Mouse (Mus musculus) left cerebral cortex, adult 9 months (tissue): ENCODE results near the gene Prrt2.
A peak's percentile ranks its signal among the peaks of the same experiment; 100 is the strongest.

Experiments
- DNase-seq, 2 experiments: peaks; one replicate each; pipeline ENCODE4 v3.0.0; 2022; ENCODE audit warnings: low spot score in 2 of 2

Prrt2 gene

DNA sequence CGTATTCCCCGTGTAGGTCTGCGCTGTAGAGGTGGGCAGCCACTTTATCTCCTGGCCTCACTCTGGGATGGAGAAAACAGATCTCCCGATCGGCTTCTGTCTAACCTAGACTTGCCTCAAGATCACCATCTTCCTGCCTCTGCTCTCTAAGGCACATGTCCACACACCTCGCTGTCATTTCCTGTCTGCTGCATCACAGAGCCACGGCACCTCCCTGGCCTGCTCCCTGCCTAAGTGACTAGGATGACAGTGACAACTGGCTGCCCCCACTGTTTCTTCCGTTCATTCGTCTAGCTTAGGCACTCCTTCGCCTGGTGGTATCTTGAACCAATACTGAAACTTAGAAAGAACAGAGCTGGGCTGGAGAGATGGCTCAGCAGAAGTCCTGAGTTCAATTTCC, 21.4 kb downstream of the Prrt2 start:
- DNase-seq, result no peak

DNA sequence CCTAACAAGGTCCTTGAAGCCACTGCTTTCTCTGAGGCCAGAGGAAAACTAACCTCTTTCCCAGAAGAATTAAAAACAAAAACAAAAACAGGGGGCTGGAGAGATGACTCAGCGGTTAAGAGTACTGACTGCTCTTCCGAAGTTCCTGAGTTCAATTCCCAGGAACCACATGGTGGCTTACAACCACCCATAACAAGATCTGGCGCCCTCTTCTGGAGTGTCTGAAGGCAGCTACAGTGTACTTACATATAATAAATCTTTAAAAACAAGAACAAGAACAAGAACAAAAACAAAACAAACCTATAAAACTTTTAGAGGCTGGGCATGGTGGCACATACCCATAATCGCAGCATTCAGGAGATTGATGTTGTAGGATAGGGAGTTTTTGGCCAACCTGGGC, 24.6 kb downstream of the Prrt2 start:
- no peak for DNase-seq

- no peak for DNase-seq
Measured at GRCm38 (mm10) chr7:126988816-126989215, 32.2 kb downstream of the Prrt2 start.

DNA sequence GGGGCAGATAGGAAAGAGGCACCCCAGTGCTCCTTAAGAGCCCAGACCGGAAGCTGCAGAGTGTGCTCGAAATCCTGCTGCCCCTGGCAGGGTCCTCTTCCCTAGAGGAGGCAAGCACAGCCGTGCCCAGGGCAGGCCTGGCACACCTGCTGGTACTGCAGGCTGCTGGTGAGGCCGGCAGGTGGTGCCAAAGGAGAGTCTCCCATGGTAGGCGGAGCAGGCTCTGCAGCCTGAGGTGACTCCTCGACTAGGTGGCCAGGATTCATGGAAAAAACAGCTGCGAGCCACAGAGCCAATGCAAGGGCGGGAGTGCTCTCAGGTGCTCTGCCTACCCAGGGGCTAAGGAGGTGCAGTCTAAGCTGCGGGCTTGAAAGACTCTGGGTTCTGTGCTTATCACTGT, 34.7 kb downstream of the Prrt2 start:
- DNase-seq, result peak in 1 of 2 experiments; percentile 54

DNA sequence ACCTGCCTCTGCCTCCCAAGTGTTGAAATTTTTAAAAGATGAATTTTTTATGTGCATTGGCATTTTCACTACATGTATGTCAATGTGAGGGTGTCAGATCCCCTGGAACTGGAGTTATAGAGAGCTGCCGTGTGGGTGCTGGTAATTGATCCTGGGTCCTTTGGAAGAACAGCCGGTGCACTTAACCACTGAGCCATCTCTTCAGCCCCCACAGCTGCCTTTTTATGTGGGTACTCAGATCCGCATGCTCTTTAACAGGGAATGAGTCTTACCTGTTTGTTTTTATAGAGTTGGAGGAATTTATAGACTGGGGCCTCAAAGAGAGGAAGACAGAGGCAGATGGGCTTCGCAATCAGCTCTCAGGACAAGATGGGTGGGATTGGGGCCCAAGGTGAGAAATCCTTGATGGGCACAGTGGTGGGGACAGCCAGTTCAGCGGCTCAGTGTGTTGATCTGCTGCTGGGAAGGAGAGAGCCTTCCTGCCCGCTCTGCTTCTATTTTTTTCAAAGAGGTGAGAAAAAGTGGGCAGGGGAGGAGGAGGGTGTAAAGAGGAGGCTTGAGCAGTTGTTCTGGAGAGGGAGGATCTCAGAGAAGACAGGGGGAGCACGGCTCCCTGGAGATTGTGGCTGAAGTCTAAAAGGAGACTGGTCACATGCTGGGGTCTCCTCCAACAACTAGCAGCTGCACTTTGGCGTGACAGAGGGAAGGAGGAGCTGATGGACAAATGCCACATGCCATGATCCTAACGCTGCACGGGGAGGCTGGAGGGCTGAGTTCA, 36.2 kb downstream of the Prrt2 start:
- peak; percentile 55 to 58 for DNase-seq

DNA sequence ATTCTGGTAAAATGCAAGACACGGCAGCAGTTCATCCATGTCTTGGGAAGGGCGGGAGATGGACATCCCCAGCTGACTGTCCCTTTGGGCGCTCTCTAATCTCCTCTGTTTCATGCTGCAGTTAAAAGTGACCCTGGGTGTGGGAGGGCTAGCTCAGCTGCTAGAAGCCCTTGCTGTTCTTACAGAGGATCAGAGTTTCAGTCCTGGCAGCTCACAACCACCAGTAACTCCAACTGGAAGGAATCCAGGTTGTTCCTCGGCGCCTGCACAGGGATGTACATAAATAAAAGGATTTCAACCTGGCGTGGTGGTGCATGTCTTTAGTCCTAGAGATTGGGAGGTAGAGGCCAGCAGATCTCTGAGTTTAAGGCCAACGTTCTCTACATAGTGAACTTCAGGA, 37.9 kb downstream of the Prrt2 start:
- no peak for DNase-seq

- DNase-seq, result no peak
Measured at GRCm38 (mm10) chr7:126982054-126982453, 39.0 kb downstream of the Prrt2 start.

GRCm38 (mm10) chr7:126981601-126982000, 39.4 kb downstream of the Prrt2 start:
- no peak for DNase-seq

DNA sequence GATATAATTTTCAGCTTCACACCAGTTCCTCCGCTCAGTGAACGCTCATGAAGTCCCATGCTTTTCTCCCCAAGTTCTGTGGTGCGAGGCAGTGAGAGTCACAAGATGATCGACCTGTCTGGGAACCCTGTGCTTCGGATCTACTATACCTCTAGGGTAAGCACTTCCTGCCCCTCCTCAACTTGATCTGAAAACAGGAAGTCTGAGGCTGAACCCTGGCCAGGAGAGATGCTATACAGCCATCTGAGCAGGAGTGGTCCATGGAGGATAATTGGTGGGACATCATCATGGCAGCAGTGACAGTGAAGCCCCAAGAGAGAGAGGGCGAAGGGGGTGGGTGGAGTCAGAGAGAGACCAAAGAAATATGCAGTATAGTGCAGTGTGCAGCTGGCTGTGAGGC, 42.2 kb downstream of the Prrt2 start:
- no peak for DNase-seq

- DNase-seq, result no peak
Measured at GRCm38 (mm10) chr7:126976878-126977459, 44.0 kb downstream of the Prrt2 start.

DNA sequence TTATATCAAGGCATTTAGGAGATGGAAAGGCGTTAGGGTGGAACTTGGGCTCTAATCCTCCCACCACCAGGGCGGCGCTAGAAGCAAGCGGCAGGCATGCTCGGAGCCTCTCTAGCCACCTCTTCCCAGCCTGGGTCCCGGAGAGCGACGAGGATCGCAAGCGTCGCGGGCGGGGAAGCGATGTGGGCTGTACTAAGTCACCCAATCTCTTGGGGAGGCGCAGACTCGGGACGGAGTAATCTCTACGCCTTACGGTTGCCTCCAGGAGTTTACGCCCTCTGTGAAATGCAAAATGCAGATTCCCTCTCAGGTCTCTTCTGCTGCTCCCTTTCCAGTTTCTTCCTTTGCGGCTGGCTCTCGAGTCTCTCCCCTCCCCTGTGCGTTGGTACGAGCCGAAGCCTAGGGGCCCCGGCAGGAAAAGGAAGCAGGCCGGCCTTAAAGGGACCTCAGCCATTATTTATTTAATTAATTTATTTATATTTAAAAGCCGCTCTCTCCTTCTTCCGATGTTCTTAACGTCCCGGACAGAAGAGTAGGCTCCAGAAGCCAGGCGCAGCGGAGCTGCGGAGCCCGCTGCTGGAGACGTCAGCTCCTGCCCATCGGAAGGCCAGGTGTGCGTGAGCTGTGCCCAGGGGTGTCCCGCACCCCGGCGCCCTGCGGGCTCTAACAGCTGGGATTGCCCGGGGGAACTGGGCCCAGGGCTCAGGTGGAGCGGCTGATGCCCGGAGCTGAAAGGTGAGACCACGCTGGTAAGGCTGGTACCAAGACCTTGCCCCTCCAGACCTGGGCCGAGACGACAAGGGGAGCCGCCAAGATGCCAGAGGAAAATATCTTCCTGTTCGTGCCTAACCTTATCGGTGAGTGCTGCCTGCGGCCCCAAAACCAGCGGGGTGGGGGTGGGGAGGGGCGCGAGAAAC, 44.8 kb downstream of the Prrt2 start, which contains the start of gene Cdiptos:
Cdiptos (minus strand) TSS at position 149 of the 917 bp plus-strand sequence.
- DNase-seq, result peak; percentile 86 to 96

DNA sequence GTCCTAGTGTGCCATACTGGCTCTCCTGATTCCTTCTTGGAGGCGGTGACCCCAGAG, 45.3 kb downstream of the Prrt2 start, which contains the start of gene Cdipt:
Cdipt (plus strand) TSS at position 22 of the 57 bp plus-strand sequence.
- no peak for DNase-seq

DNA sequence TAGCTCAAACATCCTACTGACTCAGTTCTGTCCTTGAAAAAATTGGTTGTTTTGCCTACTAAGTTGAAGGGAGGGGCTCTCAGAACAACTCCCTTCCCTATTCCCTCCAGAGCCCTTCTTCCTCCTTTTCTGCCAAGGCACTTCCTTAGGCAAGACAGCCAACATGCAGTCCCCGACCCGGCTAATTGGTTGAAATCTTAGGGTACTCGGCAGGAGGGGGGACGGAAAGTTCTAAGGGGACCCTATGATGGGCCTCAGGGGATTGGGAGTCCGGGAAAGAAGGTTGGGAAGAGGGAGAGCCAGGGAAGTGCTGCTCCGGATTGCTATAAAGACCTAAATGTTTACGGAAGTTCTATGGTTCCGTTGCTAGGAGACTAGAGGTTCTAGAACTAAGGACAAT, 45.5 kb downstream of the Prrt2 start:
- DNase-seq, result no peak
